Mouse (Mus musculus): Measurements from ENCODE around the gene Atxn2.
A peak's percentile ranks its signal among the peaks of the same experiment; 100 is the strongest.

GRCm38 (mm10) chr5:121720888-121721585 is 9.9 kb downstream of the Atxn2 start:
- TF ChIP-seq CTCF (IDR thresholded peaks at IDR 0.05; ENCODE audit: low read depth), result peak; percentile 50
- TF ChIP-seq EP300 (IDR thresholded peaks at IDR 0.05; ENCODE audit: low read depth), result no peak
